Mouse (Mus musculus): ENCODE results near the gene Bpifa1.
"Not testable (repeated sequence)": the region's sequence is repeated elsewhere in the genome, so short reads cannot be mapped to it uniquely, and the experiment has no call there.

Gene Bpifa1

DNA sequence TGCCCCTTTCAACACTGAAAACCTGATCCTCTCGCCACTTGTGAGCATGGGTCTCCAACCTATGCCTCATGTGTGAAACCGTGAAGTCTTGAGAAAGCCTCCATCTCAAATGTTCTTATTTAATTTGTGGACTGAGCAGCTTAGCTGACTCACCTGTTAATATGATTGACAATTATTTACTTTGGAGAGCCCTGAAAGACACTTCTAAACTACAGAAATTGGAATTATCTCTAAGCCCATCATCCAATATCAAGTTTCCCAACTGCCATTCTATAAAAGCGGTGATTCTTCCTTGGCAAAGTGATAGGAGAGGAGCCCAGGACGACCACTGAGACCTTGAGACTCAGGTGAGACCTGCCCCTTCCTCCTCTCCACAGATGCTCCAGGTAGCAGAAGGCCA, at the start of gene Bpifa1:
TSS of gene Bpifa1 (plus strand) at position 301 of the 400 bp plus-strand sequence.
- DNase-seq (ENCODE audit: low spot score in 2 of 2) = no peak

DNA sequence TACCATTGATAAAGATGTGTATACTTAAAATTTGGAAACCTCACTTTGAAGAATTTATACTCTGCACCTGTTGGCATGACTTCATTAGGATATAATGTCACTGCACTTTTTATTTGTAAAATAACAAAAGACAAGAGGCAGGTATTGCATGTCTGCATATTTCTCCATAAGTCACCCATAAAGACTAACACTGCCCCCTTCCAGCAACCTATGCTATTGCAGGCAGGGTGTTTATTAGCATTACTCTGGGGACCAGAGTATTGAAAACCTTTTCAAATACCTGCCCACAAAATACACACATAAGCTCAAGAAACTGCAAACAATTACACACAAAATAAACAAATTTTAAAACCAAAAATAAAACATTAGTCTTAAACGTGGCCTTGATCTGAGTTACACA, 44.9 kb upstream of the Bpifa1 start:
- DNase-seq (ENCODE audit: low spot score in 2 of 2) = no peak

DNA sequence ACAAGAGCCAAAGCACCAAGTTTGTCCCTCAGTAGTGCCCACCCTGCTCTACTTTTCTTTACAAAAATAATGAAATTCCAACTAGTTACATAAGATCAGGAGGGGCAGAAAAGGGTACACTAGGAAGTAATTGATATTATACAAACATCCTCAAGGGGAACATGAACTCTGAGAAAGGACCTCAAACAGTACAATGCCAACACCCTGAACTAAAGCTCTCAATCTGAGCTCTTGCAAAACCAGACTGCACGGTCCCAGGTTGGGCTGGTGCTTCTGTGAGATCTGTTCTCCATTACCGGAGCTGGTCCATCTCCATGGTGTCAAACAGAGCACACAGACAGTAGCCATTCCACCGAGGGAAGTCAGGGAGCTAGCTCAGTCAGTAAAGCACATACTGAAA, 25.3 kb upstream of the Bpifa1 start:
- no peak for DNase-seq (ENCODE audit: low spot score in 2 of 2)

DNA sequence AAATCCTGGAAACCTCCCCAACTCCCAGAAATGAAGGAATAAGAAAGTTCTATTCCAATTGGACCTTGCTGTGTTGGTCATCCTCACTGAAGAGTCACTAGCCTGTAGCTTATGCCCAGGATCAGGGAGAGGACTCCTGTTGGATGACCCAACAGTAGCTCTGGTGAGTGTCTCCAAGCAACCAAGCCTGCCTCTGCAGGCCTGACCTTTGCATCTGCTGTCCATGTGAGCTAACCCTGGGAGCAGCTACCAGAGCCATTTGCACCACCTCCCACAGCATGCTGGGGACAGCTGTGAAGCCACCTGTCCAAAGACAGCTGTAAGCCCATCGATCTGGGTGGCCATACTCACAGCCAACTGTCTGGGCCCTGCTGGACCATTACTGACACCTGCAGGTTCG, 12.6 kb upstream of the Bpifa1 start, which contains the start of gene Bpifa3:
TSS of gene Bpifa3 (plus strand) at position 217 of the 400 bp plus-strand sequence.
- DNase-seq (ENCODE audit: low spot score in 2 of 2) = no peak

DNA sequence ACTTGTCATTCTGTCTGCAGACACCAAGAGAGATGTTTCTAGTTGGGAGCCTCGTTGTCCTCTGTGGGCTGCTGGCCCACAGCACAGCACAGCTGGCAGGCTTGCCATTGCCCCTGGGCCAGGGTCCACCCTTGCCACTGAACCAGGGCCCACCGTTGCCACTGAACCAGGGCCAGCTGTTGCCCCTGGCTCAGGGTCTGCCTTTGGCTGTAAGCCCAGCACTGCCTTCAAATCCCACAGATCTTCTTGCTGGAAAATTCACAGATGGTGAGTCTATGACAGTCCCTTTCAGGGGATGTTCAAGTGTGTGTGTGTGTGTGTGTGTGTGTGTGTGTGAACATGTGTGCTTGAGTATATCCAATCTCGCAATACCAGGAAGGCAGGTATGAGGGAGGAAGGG, 1.1 kb downstream of the Bpifa1 start:
- DNase-seq (ENCODE audit: low spot score in 2 of 2) = peak in 1 of 2 experiments; percentile 54

DNA sequence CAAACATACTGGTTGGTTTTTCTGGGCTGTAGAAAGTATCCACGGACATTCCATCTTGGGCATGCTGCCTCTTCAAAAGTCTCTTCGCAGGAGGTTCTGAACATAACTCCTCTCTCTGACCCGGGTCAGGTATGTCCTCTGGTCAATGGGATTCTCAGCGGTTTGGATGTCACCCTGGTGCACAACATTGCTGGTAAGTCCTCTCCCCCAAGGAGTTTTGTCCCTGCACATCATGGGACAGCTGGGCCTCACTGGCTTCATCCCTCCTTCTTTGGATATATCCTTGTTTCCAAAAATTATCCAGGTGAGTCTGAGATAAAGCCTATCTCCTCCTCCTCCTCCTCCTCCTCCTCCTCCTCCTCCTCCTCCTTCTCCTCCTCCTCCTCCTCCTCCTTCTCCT, 4.8 kb downstream of the Bpifa1 start:
- DNase-seq (ENCODE audit: low spot score in 2 of 2) = peak in 1 of 2 experiments; percentile 26

DNA sequence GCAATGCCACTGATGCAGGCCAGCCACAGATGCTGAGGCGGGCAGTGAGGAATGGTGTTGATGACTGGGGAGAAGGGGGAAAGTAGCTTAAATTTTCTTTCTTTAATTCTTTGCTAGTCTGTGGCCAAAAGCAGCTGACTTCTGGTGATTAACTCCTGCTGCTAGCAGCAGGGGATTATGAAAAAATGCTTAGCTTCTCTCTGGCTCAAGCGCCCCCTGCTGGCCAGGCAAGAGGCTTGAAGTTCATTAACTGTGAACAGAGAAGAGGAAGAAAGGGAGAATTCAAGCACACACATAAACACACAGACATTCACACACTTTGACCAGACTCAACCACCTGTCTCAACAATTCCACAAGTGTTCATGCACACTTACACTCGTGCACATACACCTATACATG, 15.8 kb downstream of the Bpifa1 start:
- DNase-seq (ENCODE audit: low spot score in 2 of 2) = peak in 1 of 2 experiments; percentile 60

DNA sequence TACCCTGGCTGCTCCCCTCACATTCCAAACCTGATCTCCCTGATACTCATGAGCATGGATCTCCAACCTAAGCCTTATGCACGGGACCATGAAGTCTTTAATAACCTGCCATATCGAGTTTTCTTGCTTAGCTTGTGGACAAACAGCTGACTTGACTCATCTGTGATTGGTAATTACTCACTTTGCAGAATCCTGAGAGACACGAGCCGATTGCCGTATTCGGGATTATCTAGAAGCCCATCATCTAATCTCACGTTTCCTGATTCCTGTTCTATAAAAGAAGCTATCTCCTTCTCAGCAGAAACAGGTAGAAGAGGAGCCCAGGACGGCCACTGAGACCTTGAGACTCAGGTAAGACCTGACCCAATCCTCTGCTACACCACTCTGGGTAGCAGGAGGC, 19.6 kb downstream of the Bpifa1 start, which contains the start of gene Bpifa5:
TSS of gene Bpifa5 (plus strand) at position 301 of the 400 bp plus-strand sequence.
- DNase-seq (ENCODE audit: low spot score in 2 of 2) = peak in 1 of 2 experiments; percentile 33

DNA sequence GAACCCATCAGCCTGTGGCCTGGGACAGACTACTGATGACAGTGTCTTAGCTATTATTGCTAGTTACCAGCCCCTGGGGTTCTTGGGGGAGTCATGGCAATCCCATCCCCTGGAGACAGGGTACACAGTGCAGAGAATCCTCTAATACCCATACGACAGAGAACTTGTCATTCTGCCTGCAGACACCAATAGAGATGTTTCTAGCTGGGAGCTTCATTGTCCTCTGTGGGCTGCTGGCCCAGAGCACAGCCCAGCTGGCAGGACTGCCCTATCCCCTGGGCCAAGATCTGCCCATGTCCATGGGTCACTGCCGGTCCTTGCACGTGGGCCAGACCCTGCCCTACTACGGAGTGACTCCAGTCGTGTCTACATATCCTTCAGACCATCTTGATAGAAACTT, 20.6 kb downstream of the Bpifa1 start:
- peak in 1 of 2 experiments; percentile 33 for DNase-seq (ENCODE audit: low spot score in 2 of 2)

DNA sequence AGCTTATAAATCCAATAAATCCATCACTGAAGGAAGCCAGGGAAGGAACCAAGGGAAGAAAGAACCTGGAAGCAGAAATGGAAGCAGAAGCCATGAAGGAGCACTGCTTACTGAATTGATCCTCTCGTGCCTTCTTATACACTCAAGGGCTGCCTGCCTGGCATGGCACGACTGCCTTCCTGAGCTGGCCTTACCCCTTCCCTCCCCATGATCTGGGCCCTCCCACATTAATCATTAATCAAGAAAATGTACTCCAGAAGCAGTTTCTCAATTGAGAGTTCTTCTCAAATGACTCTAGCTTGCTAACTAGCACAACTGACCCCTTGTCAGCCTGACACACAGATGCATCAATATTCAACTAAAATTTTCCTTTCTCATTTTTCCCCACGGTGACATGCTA, 26.5 kb downstream of the Bpifa1 start:
- peak in 1 of 2 experiments; percentile 34 for DNase-seq (ENCODE audit: low spot score in 2 of 2)

DNA sequence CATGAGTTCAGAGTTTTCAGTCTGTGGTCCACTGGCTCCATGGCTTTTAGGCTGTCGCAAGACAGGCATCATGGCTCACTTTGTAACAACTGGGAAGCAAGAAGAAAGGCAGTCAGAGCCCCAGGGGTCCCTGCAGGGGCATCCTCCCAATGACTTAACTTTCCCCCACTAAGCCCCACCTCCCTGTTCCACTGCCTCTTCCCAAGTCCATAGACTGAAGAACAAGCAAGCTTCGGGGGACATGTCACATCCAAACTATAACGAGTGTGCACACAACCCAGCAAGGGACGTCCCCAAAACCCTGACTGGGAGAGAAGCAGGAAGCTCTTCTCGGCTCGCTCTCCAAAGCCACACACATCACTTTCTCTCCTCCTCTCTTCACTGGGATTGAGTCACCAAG, 28.9 kb downstream of the Bpifa1 start:
- peak in 1 of 2 experiments; percentile 51 for DNase-seq (ENCODE audit: low spot score in 2 of 2)

DNA sequence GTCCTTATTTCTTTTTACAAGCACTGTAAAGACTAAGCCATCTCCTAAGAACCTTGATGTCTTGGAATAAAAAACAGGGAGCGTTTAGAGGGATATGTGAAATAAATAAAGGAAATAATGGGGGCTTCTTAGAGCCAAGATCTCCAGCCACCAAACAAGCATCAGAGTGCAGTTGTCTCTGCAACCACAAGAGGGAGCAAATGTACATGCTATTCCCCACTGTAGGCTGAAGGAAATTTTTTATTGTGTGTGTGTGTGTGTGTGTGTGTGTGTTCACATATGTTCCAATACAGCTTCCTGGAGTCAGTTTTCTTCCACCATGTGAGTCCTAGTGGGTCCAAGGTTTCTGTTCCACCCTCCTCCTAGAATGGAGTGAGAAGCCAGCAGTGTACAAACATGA, 30.6 kb downstream of the Bpifa1 start:
- peak in 1 of 2 experiments; percentile 57 for DNase-seq (ENCODE audit: low spot score in 2 of 2)

DNA sequence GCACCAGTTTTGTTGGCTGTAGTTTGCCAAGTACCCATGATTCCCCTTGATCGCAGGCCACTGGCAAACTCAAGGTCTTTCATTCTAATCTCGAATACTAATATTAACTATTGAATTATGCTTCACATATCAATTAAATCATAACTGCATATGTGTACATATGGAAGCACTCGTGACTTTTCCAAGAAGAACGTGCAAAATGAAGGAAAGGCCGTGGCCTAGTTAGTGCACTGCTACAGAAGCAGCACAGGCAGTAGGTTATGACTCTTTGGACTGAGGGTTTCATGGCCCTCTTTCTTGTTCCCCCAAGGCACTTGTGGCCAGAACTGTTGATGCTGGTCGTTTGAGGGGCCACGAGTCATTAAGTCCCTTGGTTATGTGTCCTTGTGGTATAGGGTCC, 39.2 kb downstream of the Bpifa1 start:
- peak in 1 of 2 experiments; percentile 17 for DNase-seq (ENCODE audit: low spot score in 2 of 2)

DNA sequence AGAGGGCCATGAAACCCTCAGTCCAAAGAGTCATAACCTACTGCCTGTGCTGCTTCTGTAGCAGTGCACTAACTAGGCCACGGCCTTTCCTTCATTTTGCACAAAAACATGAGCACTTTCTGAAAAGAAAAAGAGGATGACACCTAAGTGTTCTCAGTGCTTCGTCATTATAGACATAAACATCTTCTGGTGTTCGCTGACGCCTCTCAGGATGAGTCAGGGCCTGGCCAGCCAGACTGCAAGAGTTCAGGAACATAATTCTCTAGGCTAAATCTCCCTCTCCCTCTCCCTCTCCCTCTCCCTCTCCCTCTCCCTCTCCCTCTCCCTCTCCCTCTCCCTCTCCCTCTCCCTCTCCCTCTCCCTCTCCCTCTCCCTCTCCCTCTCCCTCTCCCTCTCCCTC, 40.4 kb downstream of the Bpifa1 start:
- DNase-seq (ENCODE audit: low spot score in 2 of 2) = not testable (repeated sequence)

DNA sequence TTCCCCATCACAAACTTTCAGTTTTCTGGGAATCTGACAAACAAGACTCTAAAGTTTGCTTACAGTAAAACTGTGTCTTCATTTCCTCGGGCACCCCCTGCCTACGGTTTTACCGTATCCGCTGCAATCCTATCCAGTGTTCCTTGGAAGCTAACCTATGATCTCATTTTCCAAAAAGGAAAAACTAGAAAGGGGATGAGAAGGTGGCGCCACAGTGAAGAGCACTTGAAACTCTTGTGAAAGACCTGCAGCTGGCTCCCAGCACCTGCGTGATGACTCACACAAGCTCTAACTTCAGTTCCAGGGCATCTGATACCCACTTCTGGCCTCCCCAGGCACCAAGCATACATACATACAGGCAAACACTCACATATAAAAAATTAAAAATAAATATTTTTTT, 42.6 kb downstream of the Bpifa1 start:
- DNase-seq (ENCODE audit: low spot score in 2 of 2) = peak in 1 of 2 experiments; percentile 28

DNA sequence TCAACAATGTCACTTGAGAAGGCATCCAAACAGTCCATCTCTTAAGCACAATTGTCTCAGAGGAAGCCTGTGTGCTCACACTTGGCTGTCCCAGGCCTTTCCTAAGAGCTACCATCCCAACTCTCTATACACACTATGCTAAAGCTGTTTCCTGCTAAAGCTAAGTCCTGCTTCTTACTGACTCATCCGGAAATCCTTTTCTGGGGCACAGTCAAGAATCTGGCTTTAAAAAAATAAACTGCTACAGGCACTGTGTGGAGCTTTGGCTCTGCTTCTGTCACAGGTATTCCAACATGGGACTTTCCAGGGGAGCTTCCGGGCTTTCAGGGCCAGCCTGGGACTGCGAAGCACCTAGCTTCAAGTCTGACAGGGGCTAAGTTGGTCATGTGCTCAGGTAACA, 43.1 kb downstream of the Bpifa1 start:
- DNase-seq (ENCODE audit: low spot score in 2 of 2) = peak in 1 of 2 experiments; percentile 48

DNA sequence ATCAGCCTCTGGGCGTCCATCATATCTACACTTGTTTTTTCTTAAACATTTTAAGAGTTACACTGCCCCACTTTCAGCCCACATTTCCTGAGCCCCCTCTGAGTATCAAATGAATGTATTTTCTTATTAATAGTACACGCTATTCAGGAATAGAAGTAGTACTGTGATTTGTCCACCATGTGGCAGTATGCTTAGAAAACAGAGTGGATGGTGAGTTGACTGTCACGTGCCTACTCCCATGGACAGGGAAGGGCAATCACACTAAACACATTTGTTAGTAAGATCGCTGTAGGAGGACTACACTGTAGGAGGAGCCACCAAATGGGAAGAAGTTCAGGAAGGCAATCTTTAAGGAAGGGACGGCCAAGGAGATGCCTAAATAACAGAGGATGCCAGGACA, 44.8 kb downstream of the Bpifa1 start:
- no peak for DNase-seq (ENCODE audit: low spot score in 2 of 2)

DNA sequence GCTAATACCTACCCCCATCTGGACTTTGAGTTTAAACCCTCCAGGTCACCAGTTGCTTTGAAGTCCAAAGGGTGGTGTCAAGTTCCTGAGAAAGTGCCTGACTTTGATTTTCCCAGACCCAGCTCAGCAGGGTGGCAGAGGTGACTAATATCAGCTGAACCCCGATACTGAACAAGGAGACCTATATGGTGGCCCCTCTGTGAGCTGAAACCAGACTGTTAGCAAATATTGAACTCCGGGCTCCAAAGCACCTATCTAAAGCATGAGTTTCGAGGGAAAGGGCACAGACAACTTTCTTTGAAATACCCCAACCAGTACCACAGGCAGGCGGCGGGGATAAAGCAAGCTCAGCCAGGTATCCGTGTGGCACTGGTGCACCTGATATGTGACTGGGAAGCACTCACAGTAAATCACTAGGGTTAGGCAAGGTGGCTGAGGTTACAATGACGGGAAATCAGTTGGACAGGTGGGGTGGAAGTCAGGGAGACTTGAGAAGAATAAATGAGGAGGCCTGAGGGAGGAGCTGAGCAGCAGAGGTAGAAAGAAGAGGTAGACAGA, 47.3 kb downstream of the Bpifa1 start:
- DNase-seq (ENCODE audit: low spot score in 2 of 2) = peak in 1 of 2 experiments; percentile 40

DNA sequence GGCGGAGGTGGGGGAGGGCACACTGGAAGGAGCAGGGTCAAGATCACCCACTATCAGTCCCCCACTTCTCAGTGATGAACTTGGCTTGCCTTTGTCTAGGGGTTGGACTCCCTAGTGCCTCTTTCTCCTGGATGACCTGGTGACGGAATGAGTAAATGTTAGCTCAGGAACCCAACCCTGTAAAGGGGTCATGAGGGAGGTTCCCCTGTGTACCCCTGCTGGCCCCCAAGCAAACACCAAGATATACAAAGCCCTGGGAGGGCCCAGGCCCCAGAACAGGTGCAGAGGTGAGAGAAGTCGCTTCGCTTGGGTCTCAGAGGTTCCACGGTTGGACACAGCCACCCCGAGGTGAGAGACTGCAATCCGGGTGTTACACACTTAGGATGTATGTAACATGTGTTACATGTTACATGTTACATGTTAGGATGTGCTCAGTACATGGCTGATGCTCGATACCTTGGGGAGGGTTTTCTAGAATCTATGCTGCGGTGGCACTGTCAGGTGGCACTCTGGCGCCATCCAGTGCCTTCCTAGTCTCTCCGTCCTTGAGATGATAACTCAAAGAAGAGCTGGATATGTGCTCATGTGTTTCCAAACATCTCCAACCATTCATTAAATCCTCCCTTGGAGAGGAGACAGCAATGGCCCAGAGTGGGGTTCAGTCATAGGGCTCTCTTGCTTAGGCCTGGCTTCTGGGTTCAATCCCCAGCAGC, 48.0 kb downstream of the Bpifa1 start, which contains the start of gene Bpifb1:
TSS of gene Bpifb1 (plus strand) at position 273 of the 713 bp plus-strand sequence.
- peak in 1 of 2 experiments; percentile 52 for DNase-seq (ENCODE audit: low spot score in 2 of 2)

DNA sequence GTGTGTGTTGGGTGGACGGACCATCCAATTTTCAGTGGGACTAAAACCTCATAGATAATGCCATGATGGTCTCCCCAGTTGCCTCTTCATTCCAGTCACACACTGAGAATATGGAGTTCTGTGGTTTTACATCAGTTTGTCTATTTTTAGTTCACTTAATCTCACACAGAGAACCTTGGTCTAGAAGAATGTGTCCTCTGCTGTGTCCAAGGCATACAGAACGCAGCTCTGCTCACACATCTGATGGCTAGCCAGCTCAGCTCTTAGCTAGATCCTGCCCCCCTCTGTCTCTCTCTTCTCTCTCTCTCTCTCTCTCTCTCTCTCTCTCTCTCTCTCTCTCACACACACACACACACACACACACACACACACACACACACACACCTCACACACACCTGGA, 49.5 kb downstream of the Bpifa1 start:
- no peak for DNase-seq (ENCODE audit: low spot score in 2 of 2)

DNA sequence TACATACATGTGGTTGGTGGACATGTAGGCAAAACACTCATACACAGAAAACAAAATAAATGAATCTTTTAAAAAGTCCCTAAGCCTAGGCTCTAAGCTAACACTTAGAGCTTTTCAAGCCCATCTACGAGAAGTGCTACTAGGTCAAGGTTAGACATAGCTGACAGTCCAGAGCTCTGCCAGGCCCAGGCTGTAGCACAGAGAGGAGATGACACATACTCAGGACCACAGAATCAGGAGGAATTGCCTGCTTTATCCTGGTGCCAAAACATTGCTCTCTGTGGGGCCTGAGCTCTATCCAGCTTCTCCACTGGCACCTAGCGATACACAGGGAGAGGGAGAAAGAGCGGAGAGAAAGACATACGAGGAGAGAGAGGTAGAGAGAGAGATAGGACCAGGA, 50.4 kb downstream of the Bpifa1 start:
- DNase-seq (ENCODE audit: low spot score in 2 of 2) = peak in 1 of 2 experiments; percentile 9

DNA sequence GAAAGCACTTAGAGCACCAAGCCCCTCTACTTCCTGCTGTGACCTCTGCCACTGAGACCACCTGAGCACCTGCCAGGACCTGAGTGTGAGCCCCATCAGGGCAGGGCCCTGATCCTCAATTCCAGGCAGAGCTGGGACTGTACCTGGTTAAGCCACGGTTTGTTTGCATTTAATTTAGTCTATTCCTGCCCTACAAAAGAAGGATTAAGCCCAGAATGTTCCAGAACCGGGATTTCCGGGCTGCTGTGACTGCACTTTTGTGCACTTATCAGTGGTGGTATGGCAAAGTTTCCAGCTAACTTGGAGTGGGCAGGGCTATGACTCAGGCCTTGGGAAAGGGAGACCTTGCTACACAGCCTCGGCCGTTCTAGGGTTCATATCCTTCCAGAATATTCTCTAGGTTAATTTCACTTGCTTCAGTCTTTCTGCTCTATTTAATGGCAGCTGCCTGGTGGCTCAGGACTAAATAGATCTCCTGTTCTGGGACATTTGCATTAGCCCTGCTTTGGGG, 51.4 kb downstream of the Bpifa1 start:
- DNase-seq (ENCODE audit: low spot score in 2 of 2) = peak in 1 of 2 experiments; percentile 44

DNA sequence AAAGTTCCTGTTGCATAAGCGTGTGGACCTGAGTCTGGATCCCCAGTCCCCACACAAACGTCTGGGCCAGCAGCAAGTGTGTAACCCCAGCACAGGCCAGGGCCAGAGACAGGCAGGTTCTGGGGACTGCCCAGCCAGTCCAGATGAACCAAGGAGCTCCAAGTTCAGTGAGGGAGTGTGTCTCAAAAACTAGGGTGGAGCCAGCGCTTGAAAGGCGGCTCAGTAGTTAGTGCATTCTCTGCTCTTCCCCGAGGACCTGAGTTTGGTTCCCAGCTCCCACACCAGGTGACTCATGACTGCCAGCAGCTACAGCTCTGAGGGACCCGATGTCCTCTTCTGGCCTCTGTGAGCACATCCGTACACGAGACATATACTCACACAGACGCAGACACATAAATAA, 54.4 kb downstream of the Bpifa1 start:
- peak in 1 of 2 experiments; percentile 52 for DNase-seq (ENCODE audit: low spot score in 2 of 2)

Data from urinary bladder, postnatal 4 days (tissue).